In the genomic region with DNA sequence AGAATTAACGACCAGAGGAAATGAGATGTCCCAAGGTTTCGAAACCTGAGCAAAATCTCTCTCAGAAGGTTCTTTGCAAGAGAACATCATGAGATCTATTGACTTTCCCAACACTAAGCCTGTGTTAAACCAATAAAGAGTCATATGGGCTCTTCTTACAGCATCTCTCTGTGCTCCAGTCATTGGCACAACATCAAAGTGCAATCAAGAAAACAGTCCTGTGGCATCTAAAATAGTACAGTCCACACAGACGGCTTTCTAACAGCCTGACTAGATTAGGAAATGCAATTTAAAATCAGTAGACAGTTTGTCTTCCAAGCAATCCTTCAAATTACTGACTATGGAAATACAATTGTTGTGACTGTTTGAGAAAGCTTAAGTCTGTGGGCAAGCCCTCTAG, we compare ENCODE assay signal across 12 mouse cellular contexts.
"Had no signal": no experiment of that assay in that cellular context is flagged by ENCODE, and none has a peak within 500 bp of the region (broad histone marks: within the 10 kb centered on the region; RNA-seq: fewer than 3 reads in every experiment).

No protein-coding gene starts in this region.

- H3K9me3 ChIP-seq: kidney, embryonic 15.5 days; limb, embryonic 13.5 days; midbrain, embryonic 13.5 days; neural tube, embryonic 12.5 days had no signal

- H3K4me2 ChIP-seq: kidney, embryonic 15.5 days; limb, embryonic 13.5 days; midbrain, embryonic 13.5 days; neural tube, embryonic 12.5 days had no signal

- ATAC-seq: midbrain, embryonic 13.5 days had no signal

- DNase-seq: kidney, adult 2 months; kidney, postnatal 14 days; left cerebral cortex, postnatal 4 days; lung, adult 2 months; thymus, postnatal 4 days had no signal

- H3K27ac ChIP-seq: kidney, embryonic 15.5 days; limb, embryonic 13.5 days; liver, embryonic 14.5 days; midbrain, embryonic 13.5 days; neural tube, embryonic 12.5 days; stomach, postnatal 0 days had no signal

- H3K36me3 ChIP-seq: kidney, embryonic 15.5 days; limb, embryonic 13.5 days; midbrain, embryonic 13.5 days; neural tube, embryonic 12.5 days had no signal

- H3K27me3 ChIP-seq: kidney, embryonic 15.5 days; limb, embryonic 13.5 days; midbrain, embryonic 13.5 days; neural tube, embryonic 12.5 days had no signal

- H3K9ac ChIP-seq: kidney, embryonic 15.5 days; limb, embryonic 13.5 days; liver, embryonic 14.5 days; midbrain, embryonic 13.5 days; neural tube, embryonic 12.5 days had no signal

- H3K4me3 ChIP-seq: kidney, embryonic 15.5 days; limb, embryonic 13.5 days; midbrain, embryonic 13.5 days; myocyte; neural tube, embryonic 12.5 days had no signal

- H3K4me1 ChIP-seq: kidney, embryonic 15.5 days; limb, embryonic 13.5 days; midbrain, embryonic 13.5 days; neural tube, embryonic 12.5 days had no signal
